ENCODE assay signal across 8 mouse cellular contexts in genomic region chr9:100645026-100645940, GRCm38 (mm10). TPM values are rescaled to one million over a fixed set of nuclear protein-coding genes. Genes with fewer than 3 reads are reported as not detected.
DNase-seq lines count a peak whose midpoint lies in the region; ATAC-seq and TF ChIP-seq lines count a peak whose summit lies in the region.

No protein-coding gene starts in this region.

- no peak for ATAC-seq in forebrain, postnatal 0 days
- ATAC-seq in liver, embryonic 14.5 days (ENCODE audit: insufficient read depth) = no peak

- no peaks in the 10 kb centered on the region for H3K4me1 ChIP-seq in forebrain, postnatal 0 days (ENCODE audit: insufficient read depth)
- H3K4me1 ChIP-seq in liver, embryonic 14.5 days (replicated peaks; ENCODE audit: control insufficient read depth in 2 of 2, insufficient read depth in 2 of 2, low read length in 1 of 2) = peaks cover 11 to 19% of the 10 kb centered on the region in 2 experiments

- H3K9me3 ChIP-seq in forebrain, postnatal 0 days (ENCODE audit: low read length) = no peaks in the 10 kb centered on the region
- H3K9me3 ChIP-seq in liver, embryonic 14.5 days (ENCODE audit: control insufficient read depth, low read length) = no peaks in the 10 kb centered on the region

- no peak for DNase-seq in gastrocnemius, adult 2 months
- no peak for DNase-seq in gastrocnemius, postnatal 25 days
- no peak for DNase-seq in forebrain, postnatal 0 days
- DNase-seq in liver, embryonic 14.5 days (ENCODE audit: low read depth in 3 of 3, low spot score in 3 of 3) = no peak
- DNase-seq in urinary bladder, postnatal 14 days (ENCODE audit: low spot score) = no peak
- DNase-seq in left cerebral cortex, adult 8-10 months (ENCODE audit: low spot score in 2 of 2) = no peak
- DNase-seq in lung, adult 18-20 months = no peak

- peaks cover 57% of the 10 kb centered on the region for H3K79me3 ChIP-seq in C2C12 (ENCODE audit: low read depth)

- peak overlapping the region; percentile 75 for H3K4me3 ChIP-seq in gastrocnemius, adult 2 months
- peak overlapping the region; percentile 42 for H3K4me3 ChIP-seq in C2C12 (ENCODE audit: insufficient read depth, poor library complexity, severe bottlenecking)
- H3K4me3 ChIP-seq in forebrain, postnatal 0 days (ENCODE audit: low read depth, low read length) = peak overlapping the region; percentile 87
- peak overlapping the region; percentile 34 to 97; a peak in 3 of 4 replicates for H3K4me3 ChIP-seq in liver, embryonic 14.5 days (ENCODE audit: insufficient read depth in 1 of 2, low read depth in 2 of 2, low read length in 2 of 2)

- TF ChIP-seq EP300 in liver, embryonic 14.5 days (IDR thresholded peaks at IDR 0.05; ENCODE audit: low read depth) = no peak

- no peak overlapping the region for H3K9ac ChIP-seq in forebrain, postnatal 0 days
- H3K9ac ChIP-seq in liver, embryonic 14.5 days (replicated peaks) = peak overlapping the region; percentile 100

- H3K27me3 ChIP-seq in C2C12 (ENCODE audit: control insufficient read depth, insufficient read depth, insufficient read length) = no peaks in the 10 kb centered on the region
- no peaks in the 10 kb centered on the region for H3K27me3 ChIP-seq in forebrain, postnatal 0 days (ENCODE audit: insufficient read depth, low read length)
- no peaks in the 10 kb centered on the region for H3K27me3 ChIP-seq in liver, embryonic 14.5 days (ENCODE audit: control insufficient read depth, insufficient read depth, low read length)

- peak overlapping the region; percentile 97 for H3K27ac ChIP-seq in gastrocnemius, adult 2 months
- H3K27ac ChIP-seq in forebrain, postnatal 0 days (ENCODE audit: low read depth, low read length) = no peak overlapping the region
- H3K27ac ChIP-seq in liver, embryonic 14.5 days = no peak overlapping the region

- H3K36me3 ChIP-seq in C2C12 (ENCODE audit: control insufficient read depth, insufficient read depth) = no peaks in the 10 kb centered on the region
- no peaks in the 10 kb centered on the region for H3K36me3 ChIP-seq in forebrain, postnatal 0 days (ENCODE audit: insufficient read depth)
- no peaks in the 10 kb centered on the region for H3K36me3 ChIP-seq in liver, embryonic 14.5 days (replicated peaks; ENCODE audit: control insufficient read depth, insufficient read depth, low read depth)

- H3K79me2 ChIP-seq in C2C12 (ENCODE audit: control insufficient read depth, insufficient read depth) = peaks cover 64% of the 10 kb centered on the region

- no peak for TF ChIP-seq CTCF in gastrocnemius, adult 2 months (IDR thresholded peaks at IDR 0.05)
- TF ChIP-seq CTCF in C2C12 (IDR thresholded peaks at IDR 0.05; ENCODE audit: control insufficient read depth, insufficient read depth, insufficient read length) = no peak
- no peak for TF ChIP-seq CTCF in forebrain, postnatal 0 days (IDR thresholded peaks at IDR 0.05; ENCODE audit: low read depth)
- TF ChIP-seq CTCF in liver, embryonic 14.5 days (IDR thresholded peaks at IDR 0.05; ENCODE audit: low read depth) = no peak

- WGBS in forebrain, postnatal 0 days = 8% methylated on average over 8 of the region's 8 CpGs
- WGBS in liver, embryonic 14.5 days (ENCODE audit: insufficient replicate concordance) = 32% methylated on average over 8 of the region's 8 CpGs

- no peak overlapping the region for H3ac ChIP-seq in C2C12 (ENCODE audit: control insufficient read depth, insufficient read length, low read depth)

- intact Hi-C loops in gastrocnemius, adult 2 months (cut with DNase I) = loop anchor here (10.0 kb wide), 1 partner anchor 120 kb away; no protein-coding TSS in a partner anchor

- peak overlapping the region; percentile 65 for H3K4me2 ChIP-seq in forebrain, postnatal 0 days (ENCODE audit: low read depth)
- H3K4me2 ChIP-seq in liver, embryonic 14.5 days (ENCODE audit: low read depth) = peak overlapping the region; percentile 99

TF ChIP-seq in C2C12, 6 proteins besides CTCF, POLR2A, EP300 and RAD21:
- TF ChIP-seq MAX (IDR thresholded peaks at IDR 0.05) = no peak
- TF ChIP-seq MYOG (IDR thresholded peaks at IDR 0.05; ENCODE audit: control insufficient read depth, extremely low read depth, insufficient read length) = no peak
- no peak for TF ChIP-seq CEBPB (IDR thresholded peaks at IDR 0.05; ENCODE audit: low read depth)
- no peak for TF ChIP-seq USF1 (IDR thresholded peaks at IDR 0.05; ENCODE audit: low read depth)
- no peak for TF ChIP-seq MYOD1 (IDR thresholded peaks at IDR 0.05; ENCODE audit: control insufficient read depth, insufficient read length, low read depth)
- no peak for TF ChIP-seq FOSL1 (IDR thresholded peaks at IDR 0.05; ENCODE audit: insufficient read depth, low read length, poor library complexity, severe bottlenecking)

RNA-seq across cellular contexts. Expression of gene Stag1, which starts 47.7 kb away (rescaled TPM):
- total RNA-seq in gastrocnemius, adult 2 months (2021) = 10 to 100 TPM; 26.1 to 28.4 TPM
- 10 to 100 TPM; 19.4 to 27.1 TPM for total RNA-seq in gastrocnemius, postnatal 25 days (2021)
- 6.6 TPM for polyA plus RNA-seq in C2C12 (2012; fragmentation: generic; extraction: Trizol)
- 51.1 and 65.1 TPM in 2 replicates for total RNA-seq in forebrain, postnatal 0 days (2014; rRNA removed)
- polyA plus RNA-seq in forebrain, postnatal 0 days (2015; fragmentation: Nextera tagmentation; extraction: Ambion mirVana) = 22.4 and 22.9 TPM in 2 replicates
- polyA plus RNA-seq in liver, embryonic 14.5 days (2012; rRNA removed) = 6.0 and 11.6 TPM in 2 replicates
- 17.0 and 18.2 TPM in 2 replicates for polyA plus RNA-seq in liver, embryonic 14.5 days (2014; fragmentation: Nextera tagmentation; extraction: Ambion mirVana)
- total RNA-seq in left cerebral cortex, adult 8-10 months (2022) = 10 to 100 TPM; 54.0 to 73.3 (median 67.2) TPM
